Mouse (Mus musculus): ENCODE results near the gene Fgd4. TPM values are rescaled to one million over a fixed set of nuclear protein-coding genes. Genes with fewer than 3 reads are reported as not detected.
"Not testable (repeated sequence)": the region's sequence is repeated elsewhere in the genome, so short reads cannot be mapped to it uniquely, and the experiment has no call there.

The Fgd4 gene
- polyA plus RNA-seq, 1 experiment from 2014 or later = 2.7 TPM

GRCm38 (mm10) chr16:16484601-16485000 is 115.7 kb downstream of the Fgd4 start:
- 73% methylated on average over 4 of the region's 4 CpGs for WGBS (ENCODE audit: insufficient replicate concordance)
- no peaks in the 10 kb centered on the region for H3K27me3 ChIP-seq (ENCODE audit: control insufficient read depth, insufficient read depth, low read depth, low read length)

GRCm38 (mm10) chr16:16473451-16473850 is 126.9 kb downstream of the Fgd4 start:
- H3K27ac ChIP-seq (ENCODE audit: low read length); H3K27me3 ChIP-seq (ENCODE audit: control insufficient read depth, insufficient read depth, low read depth, low read length): not testable (repeated sequence)
- WGBS (ENCODE audit: insufficient replicate concordance) = 68% methylated on average over 10 of the region's 10 CpGs

More at GRCm38 (mm10) chr16:16484601-16485000, 115.7 kb downstream of the Fgd4 start:
- Histone ChIP-seq H3K36me3 (ENCODE audit: control insufficient read depth, insufficient read depth) (no peaks in the 10 kb centered on the region), H3K27ac (ENCODE audit: low read length) (no peak overlapping the region), H3K4me2 (ENCODE audit: low read depth, low read length) (no peak overlapping the region), H3K9ac (ENCODE audit: low read depth, low read length) (no peak overlapping the region), H3K9me3 (replicated peaks; ENCODE audit: control insufficient read depth, low read length) (no peaks in the 10 kb centered on the region), H3K4me1 (ENCODE audit: control insufficient read depth, low read depth, low read length) (no peaks in the 10 kb centered on the region), H3K4me3 (ENCODE audit: low read depth, low read length) (no peak overlapping the region)
- no peak for ATAC-seq (ENCODE audit: low read depth)

GRCm38 (mm10) chr16:16450021-16450420 is 150.3 kb downstream of the Fgd4 start:
- Histone ChIP-seq H3K4me3 (ENCODE audit: low read depth, low read length) (no peak overlapping the region), H3K4me2 (ENCODE audit: low read depth, low read length) (no peak overlapping the region), H3K4me1 (ENCODE audit: control insufficient read depth, low read depth, low read length) (no peaks in the 10 kb centered on the region), H3K9me3 (replicated peaks; ENCODE audit: control insufficient read depth, low read length) (no peaks in the 10 kb centered on the region), H3K27ac (ENCODE audit: low read length) (no peak overlapping the region), H3K9ac (ENCODE audit: low read depth, low read length) (no peak overlapping the region), H3K36me3 (ENCODE audit: control insufficient read depth, insufficient read depth) (no peaks in the 10 kb centered on the region; the same call in none of the 2 replicates), H3K27me3 (ENCODE audit: control insufficient read depth, insufficient read depth, low read depth, low read length) (no peaks in the 10 kb centered on the region)
- no peak for ATAC-seq (ENCODE audit: low read depth)
- 43% methylated on average over 1 of the region's 1 CpGs for WGBS (ENCODE audit: insufficient replicate concordance)

More at GRCm38 (mm10) chr16:16473451-16473850, 126.9 kb downstream of the Fgd4 start:
- not testable (repeated sequence) for H3K36me3 ChIP-seq (ENCODE audit: control insufficient read depth, insufficient read depth); H3K4me1 ChIP-seq (ENCODE audit: control insufficient read depth, low read depth, low read length); H3K9me3 ChIP-seq (replicated peaks; ENCODE audit: control insufficient read depth, low read length); H3K4me3 ChIP-seq (ENCODE audit: low read depth, low read length); H3K9ac ChIP-seq (ENCODE audit: low read depth, low read length); ATAC-seq (ENCODE audit: low read depth); H3K4me2 ChIP-seq (ENCODE audit: low read depth, low read length)

- Histone ChIP-seq H3K9ac (ENCODE audit: low read depth, low read length) (no peak overlapping the region), H3K9me3 (replicated peaks; ENCODE audit: control insufficient read depth, low read length) (no peaks in the 10 kb centered on the region)
These were observed 161.9 kb downstream of the Fgd4 start for GRCm38 (mm10) chr16:16438436-16438835.

DNA sequence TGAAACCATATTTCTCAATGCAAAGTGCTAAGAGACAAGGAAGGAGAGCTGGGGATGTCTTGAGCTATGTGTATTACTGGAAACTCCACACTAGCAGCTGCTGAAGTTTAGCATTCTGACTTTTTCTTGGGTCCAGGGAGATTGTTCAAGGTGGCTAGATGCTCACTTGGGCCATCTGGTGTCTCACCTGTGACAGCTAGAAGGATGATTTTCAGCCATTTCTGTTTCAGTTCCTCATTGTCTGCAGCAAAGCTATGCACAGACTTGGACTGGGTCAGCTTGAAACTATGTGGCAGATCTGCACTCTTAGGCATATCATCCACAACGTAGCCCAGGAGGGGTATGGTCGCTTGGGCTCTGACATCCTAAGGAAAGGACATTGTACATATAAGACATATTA is 177.9 kb downstream of the Fgd4 start:
- Histone ChIP-seq H3K27me3 (ENCODE audit: control insufficient read depth, insufficient read depth, low read depth, low read length) (no peaks in the 10 kb centered on the region), H3K4me3 (ENCODE audit: low read depth, low read length) (no peak overlapping the region), H3K9ac (ENCODE audit: low read depth, low read length) (no peak overlapping the region), H3K36me3 (ENCODE audit: control insufficient read depth, insufficient read depth) (no peaks in the 10 kb centered on the region), H3K4me1 (ENCODE audit: control insufficient read depth, low read depth, low read length) (no peaks in the 10 kb centered on the region), H3K27ac (ENCODE audit: low read length) (no peak overlapping the region), H3K4me2 (ENCODE audit: low read depth, low read length) (no peak overlapping the region), H3K9me3 (replicated peaks; ENCODE audit: control insufficient read depth, low read length) (no peaks in the 10 kb centered on the region)
- 81% methylated on average over 2 of the region's 2 CpGs for WGBS (ENCODE audit: insufficient replicate concordance)
- ATAC-seq (ENCODE audit: low read depth) = no peak

More at GRCm38 (mm10) chr16:16438436-16438835, 161.9 kb downstream of the Fgd4 start:
- H3K27ac ChIP-seq (ENCODE audit: low read length) = no peak overlapping the region
- no peak overlapping the region for H3K4me2 ChIP-seq (ENCODE audit: low read depth, low read length)
- WGBS (ENCODE audit: insufficient replicate concordance) = 24% methylated on average over 1 of the region's 1 CpGs
- no peaks in the 10 kb centered on the region for H3K4me1 ChIP-seq (ENCODE audit: control insufficient read depth, low read depth, low read length)
- no peaks in the 10 kb centered on the region for H3K36me3 ChIP-seq (ENCODE audit: control insufficient read depth, insufficient read depth)
- H3K27me3 ChIP-seq (ENCODE audit: control insufficient read depth, insufficient read depth, low read depth, low read length) = no peaks in the 10 kb centered on the region
- ATAC-seq (ENCODE audit: low read depth) = no peak
- no peak overlapping the region for H3K4me3 ChIP-seq (ENCODE audit: low read depth, low read length)

DNA sequence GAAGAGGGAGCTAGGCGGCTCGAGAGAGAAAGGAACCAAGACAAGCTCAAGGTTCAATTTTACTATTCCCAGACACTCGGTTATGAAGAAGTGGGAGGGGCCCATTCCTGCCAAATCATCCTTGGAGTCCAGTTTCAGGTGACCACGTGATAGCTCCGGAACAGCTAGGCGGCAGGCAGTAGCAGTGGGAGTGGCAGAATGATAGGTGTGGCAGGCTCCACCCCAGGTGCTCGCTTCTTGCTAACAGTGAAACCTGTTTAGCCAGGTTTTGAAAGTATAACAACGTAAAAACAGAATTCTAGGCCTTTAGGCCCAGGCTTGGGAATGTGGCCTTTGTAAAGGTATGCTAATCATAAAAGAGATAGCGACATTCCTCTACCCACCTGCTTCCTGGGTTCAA is 233.1 kb downstream of the Fgd4 start:
- not testable (repeated sequence) for ATAC-seq (ENCODE audit: low read depth); H3K27ac ChIP-seq (ENCODE audit: low read length); H3K4me3 ChIP-seq (ENCODE audit: low read depth, low read length)

More for the DNA sequence above, 233.1 kb downstream of the Fgd4 start:
- not testable (repeated sequence) for H3K36me3 ChIP-seq (ENCODE audit: control insufficient read depth, insufficient read depth); H3K4me1 ChIP-seq (ENCODE audit: control insufficient read depth, low read depth, low read length); H3K9me3 ChIP-seq (replicated peaks; ENCODE audit: control insufficient read depth, low read length); H3K9ac ChIP-seq (ENCODE audit: low read depth, low read length); H3K27me3 ChIP-seq (ENCODE audit: control insufficient read depth, insufficient read depth, low read depth, low read length); H3K4me2 ChIP-seq (ENCODE audit: low read depth, low read length)
- WGBS (ENCODE audit: insufficient replicate concordance) = 66% methylated on average over 8 of the region's 9 CpGs

Other genes starting within 250 kb of the Fgd4 start
- 20.6 and 21.0 TPM in 2 replicates for gene Dnm1l, start 241.6 kb downstream of the Fgd4 start, polyA plus RNA-seq (2015; fragmentation: Nextera tagmentation; extraction: Ambion mirVana)
- not detected in 2 replicates for gene Olfr19, start 75.9 kb upstream of the Fgd4 start, polyA plus RNA-seq (2015; fragmentation: Nextera tagmentation; extraction: Ambion mirVana)
- not detected in 2 replicates for gene Spag6l, start 228.9 kb upstream of the Fgd4 start, polyA plus RNA-seq (2015; fragmentation: Nextera tagmentation; extraction: Ambion mirVana)